Mouse (Mus musculus) frontal cortex, postnatal 14 days (tissue): Measurements from ENCODE around the gene Etnppl.

Experiments
- DNase-seq, 2 experiments: peaks; one replicate each; pipeline ENCODE4 v3.0.0; 2022; ENCODE audit warnings: low spot score in 2 of 2

Etnppl gene

DNA sequence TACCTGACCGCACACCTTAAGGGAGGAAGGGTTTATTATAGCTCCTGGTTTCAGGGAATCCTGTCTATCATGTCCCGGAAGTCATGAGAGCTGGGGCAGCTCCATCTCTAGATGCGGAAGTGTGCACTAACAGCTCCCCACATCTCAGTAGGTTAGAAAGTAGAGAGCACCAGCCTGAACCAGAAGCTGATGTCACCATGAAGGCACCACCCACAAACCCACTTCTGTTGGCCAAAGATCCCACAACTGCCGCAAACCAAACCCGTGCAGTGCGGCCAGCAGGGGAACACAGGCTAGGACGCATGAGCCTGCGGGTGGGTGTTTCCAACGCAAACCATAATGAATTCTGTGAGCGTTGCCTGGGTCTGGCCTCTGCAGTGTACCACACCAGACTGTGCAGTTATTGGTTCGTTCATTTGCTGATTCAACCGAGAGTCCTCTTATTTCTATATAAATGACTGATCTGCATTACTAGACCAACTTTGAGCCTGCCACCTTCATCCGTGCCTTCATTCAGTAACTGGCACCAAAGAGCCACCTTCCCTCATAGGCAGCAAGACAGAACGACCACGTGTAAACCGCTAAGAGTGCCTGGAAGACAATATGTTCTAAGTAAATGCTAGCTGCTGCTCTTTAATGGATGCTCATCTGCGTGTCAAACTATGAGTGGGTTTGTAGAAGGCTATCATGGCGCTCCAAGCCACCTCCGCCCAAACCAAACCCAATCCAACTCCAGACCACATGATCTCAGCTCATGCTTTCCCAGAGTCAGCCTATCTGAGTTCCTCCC lies 60.6 kb downstream of the Etnppl start:
- DNase-seq: no peak

DNA sequence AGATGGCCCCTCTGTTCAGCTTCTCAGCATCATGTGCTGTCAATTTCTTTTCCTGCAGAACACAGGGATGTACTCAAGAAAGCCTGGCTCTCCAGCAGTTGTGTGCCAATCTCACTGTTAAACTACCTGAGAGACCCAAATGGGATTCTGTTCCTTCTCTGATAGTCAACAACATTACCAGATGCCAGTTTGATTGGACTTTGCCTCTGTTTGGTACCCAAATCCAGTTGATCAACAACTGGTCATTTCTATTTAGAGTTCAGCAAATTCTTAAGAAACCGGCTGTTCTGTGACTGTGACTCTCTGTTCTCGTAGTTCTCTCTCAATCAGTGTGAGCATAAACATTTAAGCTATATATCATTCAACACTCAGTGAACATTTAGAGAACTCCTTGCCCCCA lies 64.0 kb downstream of the Etnppl start:
- DNase-seq: no peak

GRCm38 (mm10) chr3:130682183-130682582 lies 64.9 kb downstream of the Etnppl start:
- DNase-seq: no peak

- no peak for DNase-seq
These were observed 66.6 kb downstream of the Etnppl start for GRCm38 (mm10) chr3:130683836-130684235.

DNA sequence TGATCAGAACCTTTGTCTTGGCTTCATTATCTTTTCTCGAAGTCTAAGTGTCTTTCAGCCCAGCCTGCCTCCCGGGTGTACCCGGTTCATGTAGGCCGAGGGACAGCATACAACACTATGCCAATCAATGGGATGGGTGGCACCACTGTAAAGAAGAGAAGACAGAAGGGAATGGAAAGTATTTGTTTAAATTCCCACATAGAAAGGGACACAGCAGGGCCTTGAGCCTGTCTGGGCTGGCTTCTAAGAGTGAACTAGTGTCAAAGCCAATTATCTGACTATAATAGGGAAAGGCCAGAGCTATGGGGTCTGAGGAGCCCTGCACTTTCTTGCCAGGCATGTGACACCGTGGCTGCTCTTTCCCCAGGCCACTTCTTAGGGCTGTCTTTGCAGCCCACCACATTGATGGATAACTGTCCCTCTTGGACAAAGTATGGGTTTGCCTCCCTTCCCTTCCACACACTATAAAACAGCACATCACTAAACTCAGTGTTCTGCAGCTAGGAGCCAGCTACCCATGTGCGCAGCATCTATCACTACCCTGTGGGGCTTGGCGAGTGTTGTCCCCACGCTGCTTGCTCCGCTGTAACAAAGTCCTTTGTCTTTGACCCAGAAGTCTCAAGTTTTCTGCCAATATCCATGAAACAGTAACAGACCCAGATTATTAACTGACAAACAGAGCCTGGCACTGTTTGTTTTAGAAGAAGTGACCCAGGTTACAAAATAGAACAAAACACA lies 67.2 kb downstream of the Etnppl start:
- no peak for DNase-seq

GRCm38 (mm10) chr3:130685014-130685366 lies 67.7 kb downstream of the Etnppl start:
- DNase-seq: no peak

- no peak for DNase-seq
These were observed 69.8 kb downstream of the Etnppl start for GRCm38 (mm10) chr3:130687051-130687450.
